Mouse (Mus musculus) spleen, adult 2 months (tissue): ENCODE measurements around the gene Ankrd34a. TPM values are rescaled to one million over a fixed set of nuclear protein-coding genes. Genes with fewer than 3 reads are reported as not detected.

Source experiments
- DNase-seq, 2 experiments: peaks; one replicate each; pipeline versions ENCODE4 v3.0.0 to v3.0.0-alpha.2; 2012 to 2021; ENCODE audit warnings: low spot score in 2 of 2, low read depth in 1 of 2
- H3K27ac ChIP-seq: fragments of 200-500 bp; 2 replicates; pipeline ENCODE4 v1.5.1; 2012; ENCODE audit warnings: low read length, inconsistent platforms; ENCODE audit not compliant: insufficient read depth
- H3K27me3 ChIP-seq: fragments of 200-500 bp; 2 replicates; pipeline ENCODE4 v1.6.1; 2012; ENCODE audit warnings: mild to moderate bottlenecking, moderate library complexity, low read length, inconsistent platforms; ENCODE audit not compliant: control insufficient read depth, insufficient read depth
- H3K36me3 ChIP-seq: fragments of 200-500 bp; 2 replicates; pipeline ENCODE4 v1.6.1; 2012; ENCODE audit warnings: mild to moderate bottlenecking, low read length, inconsistent platforms; ENCODE audit not compliant: control insufficient read depth, insufficient read depth
- H3K4me1 ChIP-seq: fragments of 200-500 bp; 2 replicates; pipeline ENCODE4 v1.6.1; 2011; ENCODE audit warnings: inconsistent platforms; ENCODE audit not compliant: control insufficient read depth, insufficient read depth, insufficient read length
- H3K4me3 ChIP-seq: fragments of 200-500 bp; 2 replicates; pipeline ENCODE4 v1.5.1; 2011; ENCODE audit warnings: mild to moderate bottlenecking, inconsistent platforms; ENCODE audit not compliant: insufficient read depth, insufficient read length; ENCODE audit errors: extremely low read depth
- CTCF ChIP-seq: fragments of 200-500 bp; IDR thresholded peaks from 2 replicates; pipeline ENCODE4 v1.5.1; 2011; ENCODE audit warnings: mild to moderate bottlenecking, inconsistent platforms; ENCODE audit not compliant: insufficient read depth, insufficient read length, insufficient replicate concordance; ENCODE audit errors: extremely low read depth
- POLR2A ChIP-seq: fragments of 200-500 bp; IDR thresholded peaks from 2 replicates; pipeline ENCODE4 v1.6.1; 2011; ENCODE audit warnings: low read depth, low read length, inconsistent platforms
- WGBS: fragments of 180-500 bp; shearing (Covaris S2); methylation state at CpG from one replicate; pipeline ENCODE4 v1.1.7; 2018; 5-methylcytosine and 5-hydroxymethylcytosine counted together
- polyA plus RNA-seq: library from polyadenylated mRNA; depleted of rRNA; stranded (reverse); fragments of >200 nt; gene quantifications from 2 replicates; pipeline ENCODE4 v1.2.3, GENCODE M21; 2012

The Ankrd34a gene
- polyA plus RNA-seq, 1 experiment, result 0.14 TPM

DNA sequence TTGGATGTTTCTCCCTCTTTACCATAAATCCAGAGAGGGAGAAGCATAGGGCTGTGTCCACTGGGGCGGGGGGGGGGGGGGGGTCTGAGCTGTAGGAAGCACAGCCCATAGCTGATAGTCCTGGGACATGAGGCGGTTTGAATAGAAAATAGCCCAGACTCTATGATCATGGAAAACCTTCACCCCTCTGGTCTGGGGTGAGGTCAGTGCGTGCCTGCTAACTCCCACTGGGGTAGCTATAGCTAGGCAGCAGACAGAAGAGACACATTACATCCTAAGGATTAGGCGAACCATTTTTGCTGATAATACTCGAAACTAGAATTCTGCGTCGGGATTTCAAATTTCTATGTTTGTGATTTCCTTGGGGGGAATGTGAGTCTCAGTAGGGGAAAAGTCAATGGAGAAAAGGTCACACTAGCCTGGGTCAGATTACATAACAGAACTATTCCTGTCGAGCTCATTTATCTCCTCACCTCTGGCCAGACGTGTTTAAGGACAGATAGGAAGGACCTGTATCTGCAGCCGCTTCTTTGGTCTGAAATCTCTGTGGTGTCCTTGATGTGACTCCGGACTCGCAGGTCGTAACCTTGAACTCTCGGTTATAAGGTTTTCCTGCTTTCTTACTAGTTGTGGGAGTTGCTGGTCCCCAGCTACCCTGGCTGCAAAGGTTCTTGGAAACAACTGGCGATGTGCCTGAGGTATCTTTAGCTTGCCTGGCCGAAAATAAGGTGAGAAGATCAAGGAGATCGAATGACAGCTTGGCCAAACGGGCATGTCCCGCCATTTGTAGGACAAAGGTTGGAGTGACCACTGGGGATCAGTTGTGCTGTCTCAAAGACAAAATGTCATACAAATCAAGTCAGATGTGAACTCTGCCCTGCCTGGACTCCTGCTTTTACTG is 22.6 kb upstream of the Ankrd34a start:
- Histone ChIP-seq H3K4me1 (peaks cover 19% of the 10 kb centered on the region; the same call in 1 of the 2 replicates), H3K36me3 (no peaks in the 10 kb centered on the region), H3K27me3 (no peaks in the 10 kb centered on the region), H3K4me3 (no peak overlapping the region), H3K27ac (no peak overlapping the region)
- WGBS, result 88% methylated on average over 19 of the region's 19 CpGs
- TF ChIP-seq CTCF (no peak), POLR2A (no peak)
- no peak for DNase-seq

DNA sequence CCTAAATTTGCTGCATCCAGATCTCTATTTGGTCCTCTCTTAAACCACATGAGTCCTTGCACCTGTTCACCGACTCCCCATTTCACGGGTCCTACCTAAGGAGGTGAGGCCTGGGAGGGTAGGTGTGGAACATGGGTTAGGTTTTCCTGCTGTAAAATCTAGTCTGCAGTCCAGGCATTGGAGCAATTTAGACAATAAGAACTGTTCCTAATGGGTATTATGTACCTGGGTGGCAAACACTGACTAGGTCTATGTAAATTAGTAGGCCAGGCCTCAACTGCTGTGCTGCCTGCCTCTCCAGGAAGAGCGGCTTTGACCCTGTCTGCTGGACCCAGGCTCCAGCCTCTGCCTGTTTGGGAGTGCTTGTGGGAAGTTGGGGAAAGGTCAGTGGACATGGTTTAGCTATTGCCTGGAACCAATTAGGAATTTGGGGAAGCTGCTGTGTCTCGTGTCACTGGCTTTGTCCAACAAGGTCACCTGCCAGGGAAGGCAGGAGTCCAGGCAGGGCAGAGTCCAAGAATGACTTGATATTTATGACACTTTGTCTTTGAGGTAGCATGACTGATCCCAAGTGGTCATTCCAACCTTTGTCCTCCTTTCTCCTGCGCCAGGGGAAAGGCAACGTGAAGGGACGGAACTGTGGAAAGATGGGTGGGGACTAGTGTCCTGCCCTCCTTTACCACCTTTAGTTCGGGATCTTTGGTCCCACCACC is 21.0 kb upstream of the Ankrd34a start:
- no peak overlapping the region for H3K4me3 ChIP-seq
- no peaks in the 10 kb centered on the region for H3K27me3 ChIP-seq
- peaks cover 24% of the 10 kb centered on the region; the same call in 1 of the 2 replicates for H3K4me1 ChIP-seq
- peak overlapping the region; percentile 79 for H3K27ac ChIP-seq
- TF ChIP-seq POLR2A, result no peak
- no peak for DNase-seq
- 92% methylated on average over 8 of the region's 8 CpGs for WGBS
- H3K36me3 ChIP-seq, result no peaks in the 10 kb centered on the region

DNA sequence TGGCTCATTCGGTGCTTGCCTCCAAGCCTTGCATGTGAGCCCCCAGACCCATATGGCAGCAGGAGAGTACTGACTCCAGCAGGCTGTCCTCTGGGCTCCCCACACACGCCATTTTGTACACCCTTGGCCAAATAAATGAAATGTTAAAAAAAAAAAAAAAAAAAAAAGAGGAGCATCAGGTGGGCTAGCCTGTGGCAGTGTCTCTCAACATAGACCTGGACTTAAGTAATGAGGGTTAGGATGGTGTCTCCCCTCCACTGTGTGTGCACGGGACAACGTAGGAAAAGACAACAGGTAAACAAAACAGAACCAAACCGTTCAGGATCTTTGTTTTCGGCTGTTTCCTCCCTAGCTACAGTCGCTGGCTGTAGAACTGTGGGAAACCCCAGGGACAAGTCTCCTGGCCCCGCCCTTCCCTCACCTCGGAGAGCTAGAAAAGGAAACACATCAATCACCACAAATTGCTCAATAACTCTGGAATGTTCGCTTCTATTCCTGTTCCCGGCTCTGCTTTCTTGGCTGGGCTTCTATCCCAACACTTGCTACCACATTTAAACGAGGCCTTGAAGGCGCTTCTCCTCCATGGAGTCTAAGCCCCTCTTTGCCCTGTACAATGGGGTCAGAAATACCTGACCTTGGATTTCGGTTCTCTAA is 20.3 kb upstream of the Ankrd34a start:
- no peak for TF ChIP-seq CTCF
- no peak for TF ChIP-seq POLR2A
- H3K27ac ChIP-seq, result peak overlapping the region; percentile 79
- H3K27me3 ChIP-seq, result no peaks in the 10 kb centered on the region
- peaks cover 24% of the 10 kb centered on the region; the same call in 1 of the 2 replicates for H3K4me1 ChIP-seq
- no peak for DNase-seq
- no peaks in the 10 kb centered on the region for H3K36me3 ChIP-seq
- H3K4me3 ChIP-seq, result peak overlapping the region; percentile 49
- 22% methylated on average over 14 of the region's 14 CpGs for WGBS

DNA sequence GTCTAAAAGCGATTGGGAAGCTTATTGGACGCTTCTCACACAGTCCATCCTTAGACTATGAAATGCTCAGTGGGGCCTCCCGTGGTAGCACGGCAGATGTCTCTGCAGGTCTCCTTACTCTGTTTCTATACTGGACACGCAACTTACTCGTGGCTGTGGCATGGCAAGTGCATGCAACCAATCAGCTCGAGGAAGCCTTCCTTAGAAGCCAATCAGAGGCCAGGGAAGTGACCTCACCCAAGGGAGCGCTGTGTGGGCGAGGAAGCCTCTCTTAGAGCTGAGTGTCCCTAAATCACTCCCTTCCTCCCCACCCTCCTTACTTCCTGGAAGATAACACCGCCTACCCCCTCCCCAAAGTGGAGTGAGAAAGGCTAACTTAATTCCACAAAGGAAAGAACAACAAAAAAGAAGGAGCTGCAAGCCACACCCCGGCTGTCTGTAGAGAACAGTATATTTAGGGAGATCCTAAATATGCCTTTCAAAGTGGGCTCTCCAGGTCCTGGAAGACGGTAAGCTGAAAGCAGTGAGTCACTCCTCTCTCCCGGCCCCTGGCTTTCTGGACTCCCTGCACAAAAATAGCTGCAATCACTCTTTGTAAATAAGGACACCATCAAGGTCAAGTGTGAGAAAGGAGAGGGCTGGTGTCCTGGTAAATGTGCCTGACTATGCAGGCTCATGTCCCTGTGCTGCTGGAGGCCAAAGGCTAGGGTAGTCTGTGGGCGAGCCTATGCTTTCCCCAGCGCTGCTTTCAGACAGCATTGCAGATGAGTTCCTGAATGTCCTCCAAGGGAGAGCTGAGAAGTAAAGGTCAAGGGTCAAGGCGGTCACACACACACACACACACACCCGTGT is 19.5 kb upstream of the Ankrd34a start, which contains the start of gene Gm16253:
TSS of gene Gm16253 (plus strand) at position 295 of the 852 bp plus-strand sequence.
- peak within 1 kb of the TSS; percentile 49 for H3K4me3 ChIP-seq
- 18% methylated on average over 17 of the region's 17 CpGs for WGBS
- no peaks in the 10 kb centered on the region for H3K27me3 ChIP-seq
- H3K36me3 ChIP-seq, result no peaks in the 10 kb centered on the region
- DNase-seq, result peak; percentile 78 to 93
- H3K27ac ChIP-seq, result peak within 1 kb of the TSS; percentile 79
- H3K4me1 ChIP-seq, result peaks cover 19% of the 10 kb centered on the region; the same call in 1 of the 2 replicates
- TF ChIP-seq POLR2A, result peak; percentile 52
- TF ChIP-seq CTCF, result no peak

DNA sequence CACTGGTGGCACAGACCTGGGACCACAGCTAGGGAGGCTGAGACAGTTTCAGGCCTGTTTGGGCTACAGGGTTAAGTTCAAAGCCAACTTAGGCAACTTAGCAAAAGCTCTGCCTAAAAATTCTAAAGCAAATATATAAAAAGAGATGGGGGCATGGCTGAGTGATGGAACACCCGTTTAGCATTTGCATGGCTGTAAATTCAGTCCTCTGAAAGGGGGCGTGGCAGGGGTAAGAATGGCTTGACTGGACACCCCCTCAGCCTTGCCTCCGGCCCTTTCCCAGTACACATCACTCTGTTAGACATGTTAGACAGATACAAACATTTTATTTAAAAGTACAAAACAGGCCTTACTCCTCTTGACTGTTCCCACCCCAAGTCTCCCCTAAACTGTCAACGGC is 18.9 kb upstream of the Ankrd34a start:
- no peak for DNase-seq
- peak overlapping the region; percentile 70 for H3K27ac ChIP-seq

More for the DNA sequence above, 18.9 kb upstream of the Ankrd34a start:
- no peak overlapping the region for H3K4me3 ChIP-seq
- H3K27me3 ChIP-seq, result no peaks in the 10 kb centered on the region
- peaks cover 17% of the 10 kb centered on the region; the same call in 1 of the 2 replicates for H3K4me1 ChIP-seq
- TF ChIP-seq CTCF, result no peak
- TF ChIP-seq POLR2A, result no peak
- no peaks in the 10 kb centered on the region for H3K36me3 ChIP-seq
- WGBS, result 70% methylated on average over 4 of the region's 4 CpGs
